Mouse (Mus musculus) right cerebral cortex, postnatal 36 days (tissue): ENCODE measurements around the gene Cmtr1.
"Not testable (repeated sequence)": the region's sequence is repeated elsewhere in the genome, so short reads cannot be mapped to it uniquely, and the experiment has no call there.

Experiments used
- DNase-seq, 2 experiments: peaks; one replicate each; pipeline ENCODE4 v3.0.0; 2022; ENCODE audit warnings: low spot score in 2 of 2, mixed read lengths in 1 of 2

The Cmtr1 gene

DNA sequence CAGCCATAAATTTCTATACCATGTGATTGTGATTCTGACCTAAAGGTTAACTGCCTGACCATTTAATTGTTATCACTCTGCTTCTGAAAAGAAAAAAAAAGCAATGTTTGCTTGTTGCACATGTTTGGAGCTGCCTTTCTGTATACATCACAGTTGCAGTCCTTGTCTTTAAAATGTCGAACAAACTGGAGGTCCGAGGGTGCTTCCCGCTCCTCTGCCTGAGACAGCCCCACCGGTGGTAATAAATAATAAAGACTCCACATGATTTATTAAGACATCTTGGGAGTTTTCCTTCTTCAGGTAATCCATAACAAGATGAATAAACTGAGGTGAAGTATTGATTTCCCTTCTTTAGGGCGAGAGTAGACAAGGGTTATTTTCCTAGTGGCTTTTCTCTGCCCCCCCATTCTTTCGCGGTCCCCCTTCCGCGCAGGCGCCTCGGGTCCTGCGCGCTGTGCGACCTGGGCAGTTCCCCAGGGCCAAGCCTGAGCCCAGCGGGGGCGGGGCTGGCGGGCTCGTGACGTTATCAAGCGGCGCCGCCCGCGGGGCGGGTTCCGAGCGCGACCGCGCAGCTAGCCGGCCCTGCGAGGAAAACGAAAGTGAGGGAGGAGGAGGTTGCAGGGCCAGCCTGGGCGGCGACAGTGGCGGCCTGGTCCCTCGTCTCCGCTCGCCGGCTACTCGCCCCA lies at the start of gene Cmtr1:
TSS of gene Cmtr1 (plus strand) at position 520 of the 686 bp plus-strand sequence.
- peak; percentile 91 to 92 for DNase-seq

DNA sequence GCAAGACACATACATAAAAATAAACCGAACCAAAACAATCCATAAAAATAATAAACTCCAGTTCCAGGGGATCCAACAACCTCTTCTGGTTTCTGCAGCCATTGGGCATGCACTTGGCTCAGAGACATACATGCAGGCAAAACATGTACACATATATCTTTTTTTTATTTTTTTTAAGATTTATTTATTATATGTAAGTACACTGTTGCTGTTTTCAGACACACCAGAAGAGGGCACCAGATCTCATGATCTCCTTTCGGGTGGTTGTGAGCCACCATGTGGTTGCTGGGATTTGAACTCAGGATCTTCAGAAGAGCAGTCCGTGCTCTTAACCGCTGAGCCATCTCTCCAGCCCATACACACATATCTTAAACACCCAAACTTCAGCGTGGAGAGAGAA lies 46.9 kb upstream of the Cmtr1 start:
- not testable (repeated sequence) for DNase-seq

DNA sequence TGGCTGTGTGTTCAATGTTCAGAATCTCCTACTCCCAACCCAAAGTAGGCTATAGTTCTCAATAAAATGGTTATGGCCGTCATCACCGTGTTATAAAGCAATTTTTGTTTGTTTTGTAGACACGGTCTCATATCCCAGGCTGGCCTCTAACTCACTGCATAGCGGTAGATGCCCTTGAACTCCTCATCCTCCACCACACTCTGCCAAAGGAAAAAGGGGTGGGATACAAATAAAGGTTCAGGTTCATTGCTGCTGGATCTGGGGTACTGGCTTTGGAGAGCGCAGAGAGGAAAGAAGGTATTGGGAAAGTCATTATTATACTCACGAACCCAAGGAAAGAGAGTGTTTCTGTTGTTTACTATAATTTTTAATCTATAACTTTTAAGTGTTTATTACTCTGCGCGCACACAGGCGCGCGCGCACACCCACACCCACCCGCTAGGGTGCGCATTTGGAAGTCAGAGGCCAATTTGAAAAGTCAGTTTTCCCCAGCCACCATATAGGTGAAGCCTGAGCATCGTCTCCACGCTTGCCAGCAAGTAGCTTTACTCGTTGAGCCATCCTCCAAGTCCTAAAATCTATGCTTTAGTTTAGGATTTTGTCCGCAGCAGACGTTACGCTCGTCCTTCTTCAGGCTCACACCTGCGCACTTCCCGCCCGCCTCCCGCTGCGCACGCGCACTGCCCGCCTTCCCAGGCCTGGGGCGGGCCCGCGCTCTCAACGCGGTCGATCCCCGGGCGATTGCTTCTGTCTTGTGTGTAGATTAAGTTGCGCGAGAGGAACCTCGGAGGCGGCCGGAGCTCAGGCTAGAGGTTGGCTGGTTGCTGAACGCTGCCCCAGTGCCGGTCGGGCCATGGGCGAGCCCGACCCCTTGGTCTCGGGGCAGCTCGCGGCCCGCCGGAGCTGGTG lies 46.0 kb upstream of the Cmtr1 start, which contains the start of the genes Rnf8 and Gm28043:
TSS of gene Rnf8 (plus strand) at position 676 of the 909 bp plus-strand sequence.
TSS of gene Gm28043 (plus strand) at position 762 of the 909 bp plus-strand sequence.
- DNase-seq, result peak; percentile 90 to 91

DNA sequence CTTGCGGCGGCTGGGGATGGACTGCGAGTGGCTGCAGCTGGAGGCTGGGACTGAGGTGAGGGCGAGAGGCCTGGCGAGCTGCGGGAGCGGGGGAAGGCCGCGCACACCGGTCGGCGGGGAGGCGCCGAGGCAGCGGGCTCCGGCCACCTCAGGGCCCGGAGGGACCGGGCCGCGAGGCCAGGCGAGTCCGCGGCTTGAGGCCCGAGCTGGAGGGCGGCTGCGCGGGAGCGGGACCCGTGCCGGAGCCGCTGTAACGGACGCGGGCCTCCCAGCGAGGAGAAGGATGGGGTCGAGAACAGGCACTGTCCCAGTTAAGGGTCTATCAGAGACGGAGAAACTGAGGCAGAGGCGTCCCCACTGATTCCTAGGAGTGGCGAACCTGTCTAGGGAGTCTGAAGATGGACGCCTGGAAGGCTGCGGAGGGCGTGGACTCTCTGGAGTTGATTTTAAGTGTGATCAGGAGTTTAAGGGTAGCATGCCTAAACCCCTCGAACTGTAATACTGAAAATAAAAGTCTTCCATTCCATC lies 45.3 kb upstream of the Cmtr1 start:
- no peak for DNase-seq

DNA sequence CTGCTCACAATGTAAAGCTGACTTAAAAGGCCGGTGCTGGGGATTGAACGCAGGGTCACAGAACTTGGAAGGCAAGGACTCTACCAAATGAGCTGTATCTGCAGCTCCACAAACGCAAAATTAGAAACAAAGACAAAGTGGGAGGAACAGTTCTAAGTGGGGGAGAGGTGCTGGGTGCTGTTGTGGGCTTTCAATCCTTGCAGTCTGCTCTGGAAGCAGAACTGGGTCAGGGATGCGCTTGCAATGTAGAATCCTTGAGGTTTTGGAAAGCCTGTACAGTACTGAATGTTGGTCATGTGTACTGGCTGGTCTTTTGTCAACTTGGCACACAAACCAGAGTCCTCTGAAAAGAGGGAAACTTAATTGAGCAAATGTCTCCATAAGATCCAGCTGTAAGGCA lies 44.8 kb upstream of the Cmtr1 start:
- DNase-seq, result peak in 1 of 2 experiments; percentile 46

DNA sequence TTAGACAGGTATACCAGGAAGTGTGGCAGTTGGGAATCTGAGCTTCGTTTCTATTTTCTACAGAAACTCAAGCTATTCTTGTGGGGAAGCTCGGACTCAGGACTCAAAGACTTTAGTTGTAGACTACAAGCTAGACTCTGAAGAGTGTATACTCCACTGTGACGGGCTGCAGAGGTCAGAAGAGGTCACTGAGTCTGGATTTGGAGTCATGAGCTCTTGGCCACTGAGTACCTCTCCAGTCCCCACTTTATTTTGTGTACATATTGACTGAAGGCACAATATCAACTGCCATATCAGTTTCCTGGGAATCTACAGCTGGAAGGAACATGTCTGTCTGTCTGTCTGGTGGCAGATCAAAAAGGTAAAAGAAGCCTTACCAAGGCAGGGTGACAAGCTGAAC lies 41.2 kb upstream of the Cmtr1 start:
- DNase-seq, result no peak

DNA sequence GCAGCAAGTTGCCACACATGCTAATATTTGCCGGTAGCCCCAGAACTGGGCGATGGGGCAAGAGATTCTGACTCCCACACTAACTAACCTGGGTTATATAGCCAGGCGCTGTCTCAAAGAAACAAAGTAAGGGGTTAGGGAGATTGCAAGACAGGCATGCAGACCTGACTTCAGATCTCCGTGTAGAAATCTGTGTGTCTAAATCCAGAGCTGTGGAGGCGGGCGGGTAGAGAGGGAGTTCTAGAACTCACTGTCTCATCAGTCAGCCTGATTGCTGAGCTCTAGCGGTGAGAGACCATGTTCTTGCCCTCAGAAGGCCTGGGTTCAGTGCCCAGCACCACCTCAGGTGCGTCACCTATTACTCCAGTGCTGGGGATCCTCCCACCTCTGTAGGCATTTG lies 36.9 kb upstream of the Cmtr1 start:
- no peak for DNase-seq

DNA sequence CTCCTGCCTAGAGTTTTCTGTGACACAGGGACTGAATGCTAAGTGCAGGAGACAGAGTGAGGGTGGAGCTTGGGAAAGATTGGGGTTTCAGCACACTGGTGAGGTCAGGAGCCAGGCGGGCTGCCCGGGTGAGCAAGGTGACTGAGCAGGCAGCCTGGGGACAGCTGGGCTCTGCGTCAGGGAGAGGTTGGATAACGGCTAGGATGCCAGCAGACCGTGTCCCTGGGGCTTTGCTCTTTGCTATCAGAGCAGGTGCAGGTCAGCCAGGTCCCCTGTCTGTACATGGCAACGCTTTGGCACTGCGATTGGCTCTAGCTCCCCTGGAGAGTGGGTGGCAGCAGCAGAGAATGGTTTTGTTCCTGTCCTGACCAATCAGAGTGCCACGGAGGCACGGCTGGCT lies 33.1 kb upstream of the Cmtr1 start:
- no peak for DNase-seq

DNA sequence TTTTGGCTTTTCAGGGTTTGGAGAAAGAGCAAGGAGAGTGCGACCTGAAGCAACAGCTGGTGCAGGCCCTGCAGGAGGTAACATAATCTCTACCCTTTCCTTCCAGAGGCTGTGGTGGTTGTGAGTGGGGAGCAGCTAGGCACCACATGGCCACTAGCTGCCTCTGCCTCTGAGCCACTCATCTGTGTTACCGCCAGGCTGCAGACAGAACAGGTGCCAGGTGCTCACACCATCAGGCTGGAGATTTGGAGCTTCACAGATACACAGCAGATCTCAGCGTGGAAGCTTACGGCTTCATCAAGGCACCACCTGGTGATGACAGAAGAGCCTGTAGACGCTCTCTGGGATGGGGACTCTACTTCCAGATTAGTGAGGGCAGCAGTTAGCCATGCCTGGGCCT lies 31.4 kb upstream of the Cmtr1 start:
- DNase-seq, result no peak

DNA sequence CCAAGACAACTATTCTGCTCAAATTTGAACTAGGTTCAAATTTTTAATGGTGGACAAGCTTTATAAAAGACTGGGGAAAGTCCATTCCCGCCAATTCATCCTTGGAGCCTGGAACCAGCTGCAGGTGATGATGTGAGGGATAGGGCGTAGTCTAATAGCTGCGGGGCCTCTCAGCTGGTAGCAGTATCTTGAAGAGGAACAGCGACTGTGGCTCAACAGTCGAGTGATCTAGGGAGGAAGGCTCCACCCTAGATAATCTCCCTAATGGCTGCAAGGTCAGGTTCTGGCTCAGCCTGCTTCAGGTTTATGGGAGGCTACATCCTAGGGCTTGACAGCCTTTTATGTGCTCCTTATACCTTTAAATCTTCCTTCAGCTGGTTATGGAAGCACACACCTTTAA lies 30.8 kb upstream of the Cmtr1 start:
- no peak for DNase-seq

DNA sequence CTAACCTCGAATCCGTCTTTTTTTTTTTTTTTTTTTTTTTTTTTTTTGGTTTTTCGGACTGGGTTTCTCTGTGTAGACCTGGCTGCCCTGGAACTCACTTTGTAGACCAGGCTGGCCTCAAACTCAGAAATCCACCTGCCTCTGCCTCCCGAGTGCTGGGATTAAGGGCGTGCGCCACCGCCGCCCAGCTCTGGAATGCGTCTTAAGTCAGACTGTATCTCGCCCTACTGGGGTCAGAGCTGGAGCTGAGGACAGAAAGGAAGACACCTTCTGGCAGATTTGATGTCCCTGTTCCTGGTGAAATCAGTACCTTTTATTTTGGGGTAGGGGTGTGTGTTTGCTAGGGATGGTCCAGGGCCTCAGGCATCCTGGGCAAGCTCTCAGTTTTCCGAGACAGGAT lies 28.1 kb upstream of the Cmtr1 start:
- no peak for DNase-seq

DNA sequence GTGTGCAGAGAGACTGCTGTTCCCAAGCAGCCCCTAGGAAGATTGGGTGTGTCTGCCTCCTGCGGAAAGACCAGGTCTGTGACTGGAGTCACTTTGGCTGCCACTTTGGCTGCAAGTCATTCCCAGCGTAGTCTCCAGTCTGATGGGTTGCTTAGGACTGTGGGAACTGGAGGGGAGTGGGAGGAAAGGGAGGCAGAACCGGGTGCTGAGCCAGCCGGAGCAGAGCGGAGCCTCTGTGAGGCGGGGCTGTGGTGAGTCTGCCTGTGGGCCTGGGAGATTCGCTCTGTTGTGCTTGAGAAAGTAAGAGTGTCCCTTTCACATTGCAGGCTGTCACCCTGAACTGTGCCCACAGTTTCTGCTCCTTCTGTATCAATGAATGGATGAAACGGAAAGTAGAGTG lies 24.9 kb upstream of the Cmtr1 start:
- DNase-seq, result no peak

DNA sequence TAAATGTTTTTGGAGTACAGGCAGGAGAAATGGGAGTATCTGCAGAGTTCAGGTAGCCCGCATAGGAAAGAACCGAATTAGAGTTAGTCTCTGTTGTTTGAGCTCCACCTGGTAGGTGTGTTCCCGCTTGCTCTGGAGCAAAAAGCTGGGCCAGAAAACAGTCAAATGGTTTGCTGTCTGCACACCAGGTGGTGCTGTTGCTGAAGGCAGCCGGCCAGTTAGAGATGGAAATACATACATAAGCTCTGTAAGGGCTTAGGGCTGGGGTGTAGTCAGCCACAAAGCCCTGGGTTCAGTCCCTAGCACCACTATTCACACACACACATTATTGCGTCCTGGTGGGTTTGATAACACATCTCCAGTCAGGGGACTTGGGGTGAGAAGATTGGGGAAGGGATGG lies 24.3 kb upstream of the Cmtr1 start:
- DNase-seq, result no peak

DNA sequence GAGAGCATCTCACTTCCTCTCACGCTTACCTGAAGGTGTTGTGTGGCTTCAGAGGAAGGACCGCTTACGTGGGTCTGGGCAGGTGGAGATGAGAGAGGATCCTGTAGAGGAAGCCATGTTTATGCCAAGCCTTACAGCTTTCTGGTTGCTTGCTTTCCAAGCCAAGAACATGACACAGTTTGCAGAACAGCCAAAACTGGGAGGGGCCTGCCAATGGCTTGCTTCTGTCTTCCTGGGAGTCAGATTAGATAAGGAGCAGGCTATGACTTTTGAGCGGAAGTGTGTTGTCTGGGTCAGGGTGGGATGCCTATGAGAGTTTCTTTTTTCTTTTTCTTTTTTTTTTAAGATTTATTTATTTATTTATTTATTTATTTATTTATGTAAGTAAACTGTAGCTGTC lies 23.0 kb upstream of the Cmtr1 start:
- no peak for DNase-seq

DNA sequence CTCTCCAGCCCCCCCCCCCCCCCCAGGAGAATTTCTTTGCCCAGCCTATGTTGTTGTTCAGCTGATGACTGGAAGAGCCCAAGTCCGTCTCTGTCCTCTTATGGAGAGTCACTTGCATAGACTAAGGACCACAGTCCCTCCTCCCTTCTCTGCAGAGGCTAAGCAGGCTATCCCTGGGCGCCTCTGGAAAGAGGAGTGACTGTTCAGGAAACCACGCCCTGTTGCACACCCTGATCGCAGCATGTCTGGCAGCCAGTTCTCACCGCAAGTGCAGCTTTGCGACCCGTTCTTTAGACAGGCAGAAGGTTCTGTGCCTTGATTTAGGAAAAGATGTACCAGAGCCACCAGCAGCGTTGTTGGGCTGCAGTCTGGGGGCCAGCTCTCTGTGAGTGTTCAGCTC lies 22.5 kb upstream of the Cmtr1 start:
- no peak for DNase-seq

DNA sequence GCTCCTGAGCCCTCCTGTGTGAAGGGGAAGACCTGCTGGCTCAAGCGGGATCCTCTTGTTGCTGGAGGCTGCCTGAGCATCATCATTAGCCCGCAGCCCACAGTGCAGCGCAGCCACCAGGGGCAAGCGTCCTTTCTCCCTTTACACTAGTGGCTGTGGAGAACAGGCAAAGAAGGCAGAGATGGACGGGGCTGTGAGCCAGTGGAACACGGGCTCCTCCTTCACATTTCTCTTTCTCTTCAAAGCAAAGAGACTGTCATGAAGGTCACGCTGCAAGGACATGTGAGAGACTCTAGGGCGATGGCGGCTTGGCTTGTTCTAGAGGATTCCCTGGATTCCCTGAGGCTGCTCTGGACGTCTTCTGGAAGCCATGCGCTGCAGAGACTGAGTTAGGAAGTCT lies 19.4 kb upstream of the Cmtr1 start:
- DNase-seq, result no peak

DNA sequence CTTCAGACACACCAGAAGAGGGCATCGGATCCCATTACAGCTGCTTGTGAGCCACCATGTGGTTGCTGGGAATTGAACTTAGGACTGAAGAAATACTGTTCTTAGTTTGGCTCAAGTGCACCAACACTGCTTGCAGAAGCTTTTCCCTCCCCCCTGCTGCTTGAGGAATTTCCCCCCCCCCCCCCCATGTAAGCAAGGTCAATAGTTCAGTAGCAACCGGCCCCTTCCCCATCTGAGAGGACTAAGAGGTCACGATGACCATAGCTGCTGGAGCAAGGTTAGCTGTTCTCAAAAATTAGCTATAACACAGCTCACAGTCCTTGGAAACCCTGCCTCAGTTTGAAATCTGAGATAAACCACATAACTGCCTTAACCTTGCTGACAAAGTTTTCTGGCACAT lies 18.2 kb upstream of the Cmtr1 start:
- no peak for DNase-seq

DNA sequence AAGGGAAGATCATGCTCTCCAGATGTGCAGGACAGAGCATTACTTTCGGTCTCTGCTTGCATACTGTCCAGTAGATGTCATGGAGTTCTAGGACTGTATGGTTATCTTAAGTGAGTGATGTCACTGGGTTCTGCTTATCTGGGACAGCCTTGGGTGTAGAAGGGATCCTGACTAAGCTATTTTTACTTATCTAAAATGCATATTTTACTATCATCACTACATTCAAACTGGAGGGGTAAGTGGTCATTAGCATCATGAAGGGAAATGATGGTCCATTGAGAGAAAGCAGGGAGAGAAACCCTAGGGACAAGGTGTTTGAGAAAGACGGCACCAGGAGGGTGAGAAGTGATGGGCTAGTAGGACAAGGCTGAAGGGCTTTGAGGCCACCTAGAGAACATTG lies 2.1 kb upstream of the Cmtr1 start:
- DNase-seq, result no peak

DNA sequence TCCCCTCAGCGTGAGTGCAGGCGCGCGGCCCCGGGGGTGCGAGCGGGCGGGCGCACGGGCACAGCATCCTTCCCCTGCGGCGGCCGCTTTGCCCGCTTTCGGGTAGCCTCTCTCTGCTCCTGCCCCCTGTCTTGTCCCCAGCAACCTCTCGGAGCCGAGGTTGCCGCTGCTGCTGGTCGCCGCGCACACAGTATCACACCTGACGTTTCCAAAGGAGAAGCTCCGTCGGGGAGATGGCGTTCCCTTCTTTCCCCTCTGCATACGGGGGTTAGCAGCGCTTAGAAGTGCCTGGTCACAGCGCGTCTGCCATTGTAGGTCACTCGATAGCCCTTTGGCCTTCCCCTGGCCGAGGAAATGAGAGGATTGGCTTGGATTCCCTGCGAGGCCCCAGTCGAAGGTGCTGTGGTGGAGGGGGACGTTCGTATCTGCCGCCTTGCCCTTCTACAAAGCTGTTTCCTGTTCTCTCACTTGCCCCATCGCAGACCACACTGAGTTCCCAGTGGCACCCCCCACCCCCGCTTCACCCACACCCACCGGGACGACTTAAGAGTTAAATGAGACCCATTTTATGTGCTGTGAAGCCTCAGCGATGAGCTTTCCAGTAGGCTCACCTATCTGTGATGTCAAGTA lies 482 bp downstream of the Cmtr1 start:
- DNase-seq, result peak in 1 of 2 experiments; percentile 20

DNA sequence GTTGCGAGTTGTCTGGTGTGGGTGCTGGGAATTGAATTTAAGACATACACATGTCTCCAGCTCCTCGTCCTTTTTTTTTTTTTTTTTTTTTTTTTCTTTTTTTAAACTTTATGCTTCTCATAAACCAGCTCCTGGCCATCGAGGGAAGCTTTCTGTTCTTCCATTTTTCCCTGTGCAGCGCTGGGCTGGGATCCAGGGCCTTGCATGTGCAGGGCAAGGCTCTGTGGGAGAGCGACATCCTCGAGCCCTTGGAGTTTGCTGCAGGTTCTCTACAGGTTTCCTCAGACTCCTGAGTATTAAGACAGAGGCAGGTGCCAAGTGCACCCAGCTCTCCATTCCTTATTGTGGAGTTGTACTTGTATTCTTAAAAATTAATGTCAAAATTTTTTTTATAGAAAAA lies 1.8 kb downstream of the Cmtr1 start:
- no peak for DNase-seq

DNA sequence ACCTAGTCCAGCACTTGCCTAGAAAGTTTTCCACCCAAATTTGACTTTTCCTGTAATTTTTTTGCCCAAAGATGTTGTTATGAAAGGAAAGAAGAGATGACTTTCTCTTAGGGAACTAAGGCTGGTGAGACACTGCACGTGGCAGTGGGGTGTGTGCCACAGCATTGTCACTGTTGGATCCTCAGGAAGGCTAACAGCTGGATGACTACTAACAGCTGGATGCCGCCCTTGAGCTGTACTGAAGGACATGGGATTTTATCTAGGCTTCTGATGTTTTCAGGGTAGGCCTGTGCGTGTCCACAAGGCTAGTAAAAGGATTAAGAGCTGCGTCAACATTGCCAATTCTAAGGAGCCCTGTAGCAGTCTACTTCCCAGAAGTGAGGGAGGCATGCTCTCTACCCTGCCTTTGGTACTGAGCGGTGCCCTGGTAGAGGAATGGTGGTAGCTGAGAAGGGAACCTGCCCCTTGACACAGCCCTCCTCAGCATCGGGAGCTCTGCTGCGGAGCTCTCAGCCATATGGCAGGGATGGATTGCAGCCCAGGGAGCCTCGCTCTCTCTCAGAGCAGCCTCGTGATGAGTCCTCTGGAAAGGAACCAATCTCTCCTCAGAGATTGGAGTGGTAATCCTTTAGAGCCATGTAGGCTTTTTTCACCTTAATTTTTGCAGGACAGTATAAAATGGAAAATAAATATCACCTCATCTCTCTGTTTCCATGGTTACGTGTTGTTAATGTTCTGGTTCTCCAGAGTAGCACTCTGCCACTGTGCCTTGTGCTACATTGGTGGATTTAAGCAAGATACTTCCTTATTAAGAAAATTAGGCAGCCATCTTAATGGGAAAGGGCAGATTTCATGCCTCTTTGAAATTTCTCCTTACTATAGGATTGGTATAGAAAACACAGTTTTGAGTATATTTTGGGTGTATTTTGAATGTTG lies 7.9 kb downstream of the Cmtr1 start:
- peak; percentile 37 to 50 for DNase-seq
